Mouse (Mus musculus): ENCODE data around the gene Aspscr1. TPM values are rescaled to one million over a fixed set of nuclear protein-coding genes. Genes with fewer than 3 reads are reported as not detected.

The Aspscr1 gene
- polyA plus RNA-seq (2012; fragmentation: generic; extraction: Trizol), result 65.9 TPM

DNA sequence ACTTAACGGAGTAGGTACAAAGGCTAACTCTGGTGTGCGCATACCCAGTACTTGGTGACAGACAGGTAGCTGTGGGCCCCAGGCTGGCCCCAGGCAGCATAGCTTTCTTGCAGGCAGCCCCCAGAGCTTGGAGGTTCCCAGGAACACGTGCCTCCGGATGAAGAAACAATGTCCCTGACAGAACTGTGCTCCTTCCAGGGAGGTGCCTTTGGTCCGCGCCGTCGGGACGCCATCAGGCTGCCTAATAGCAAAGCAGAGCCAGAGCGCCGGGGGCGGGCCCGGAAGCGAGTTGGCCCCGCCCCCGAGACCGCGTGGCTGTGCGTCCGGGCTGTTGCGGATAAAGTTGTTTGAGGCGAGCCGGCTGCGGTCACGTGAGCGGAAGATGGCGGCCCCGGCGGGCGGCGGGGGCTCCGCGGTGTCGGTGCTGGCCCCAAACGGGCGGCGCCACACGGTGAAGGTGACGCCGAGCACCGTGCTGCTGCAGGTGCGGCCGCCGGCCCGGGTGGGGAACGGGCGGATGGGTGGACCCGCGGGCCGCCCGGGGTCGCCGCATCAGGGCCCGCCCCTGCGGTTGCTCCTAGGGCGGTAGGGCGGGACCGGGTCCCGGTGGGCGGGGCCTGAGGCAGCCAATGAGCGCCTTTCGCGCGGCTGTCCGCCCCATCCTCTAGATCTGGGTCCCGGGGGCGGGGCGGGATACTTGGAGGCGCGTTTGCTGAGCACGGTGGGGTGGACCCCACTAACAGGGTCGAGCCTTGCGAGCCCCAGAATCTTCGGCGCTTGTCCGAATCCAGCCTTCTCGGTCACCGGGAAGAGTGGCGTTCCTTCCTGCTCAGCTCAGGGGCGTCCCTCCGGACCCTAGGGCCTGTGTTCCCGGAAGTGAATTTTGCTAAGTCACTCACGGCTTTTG is at the start of gene Aspscr1:
TSS of gene Aspscr1 (plus strand) at position 287 of the 907 bp plus-strand sequence.
- TF ChIP-seq USF1 (IDR thresholded peaks at IDR 0.05; ENCODE audit: low read depth) (peak; percentile 86), MYOG (IDR thresholded peaks at IDR 0.05; ENCODE audit: control insufficient read depth in 1 of 3, insufficient read depth in 1 of 3, insufficient read length in 2 of 3, low read depth in 2 of 3) (peak in 1 of 3 experiments; percentile 19), E2F4 (IDR thresholded peaks at IDR 0.05; ENCODE audit: insufficient read depth) (no peak), POLR2A (IDR thresholded peaks at IDR 0.05; ENCODE audit: insufficient read length, low read depth) (peak; percentile 62), POLR2AphosphoS2 (IDR thresholded peaks at IDR 0.05; ENCODE audit: insufficient read length, low read depth) (peak; percentile 11)
- Histone ChIP-seq H3K36me3 (ENCODE audit: control insufficient read depth, insufficient read depth) (no peaks in the 10 kb centered on the region), H3ac (ENCODE audit: control insufficient read depth, insufficient read length) (peak within 1 kb of the TSS; percentile 72), H3K4me3 (peak within 1 kb of the TSS; percentile 44), H3K27me3 (ENCODE audit: control insufficient read depth, insufficient read depth, insufficient read length) (no peaks in the 10 kb centered on the region), H3K79me2 (ENCODE audit: control insufficient read depth, insufficient read depth) (no peaks in the 10 kb centered on the region), H3K4me2 (ENCODE audit: low read depth) (peak within 1 kb of the TSS; percentile 96)

GRCm38 (mm10) chr11:120623961-120624679 is 48.7 kb upstream of the Aspscr1 start:
- peak overlapping the region; percentile 71 for H3K4me2 ChIP-seq (ENCODE audit: low read depth)
- H3K27me3 ChIP-seq (ENCODE audit: control insufficient read depth, insufficient read depth, insufficient read length), result no peaks in the 10 kb centered on the region
- H3K4me3 ChIP-seq, result peak overlapping the region; percentile 41
- peaks cover 28% of the 10 kb centered on the region for H3K36me3 ChIP-seq (ENCODE audit: control insufficient read depth, insufficient read depth)
- peaks cover 41% of the 10 kb centered on the region for H3K79me2 ChIP-seq (ENCODE audit: control insufficient read depth, insufficient read depth)
- H3ac ChIP-seq (ENCODE audit: control insufficient read depth, insufficient read length), result peak overlapping the region; percentile 29
- TF ChIP-seq REST (IDR thresholded peaks at IDR 0.05; ENCODE audit: insufficient read depth, insufficient read length) (peak; percentile 41), TCF12 (IDR thresholded peaks at IDR 0.05; ENCODE audit: insufficient read depth, poor library complexity, severe bottlenecking) (no peak)

DNA sequence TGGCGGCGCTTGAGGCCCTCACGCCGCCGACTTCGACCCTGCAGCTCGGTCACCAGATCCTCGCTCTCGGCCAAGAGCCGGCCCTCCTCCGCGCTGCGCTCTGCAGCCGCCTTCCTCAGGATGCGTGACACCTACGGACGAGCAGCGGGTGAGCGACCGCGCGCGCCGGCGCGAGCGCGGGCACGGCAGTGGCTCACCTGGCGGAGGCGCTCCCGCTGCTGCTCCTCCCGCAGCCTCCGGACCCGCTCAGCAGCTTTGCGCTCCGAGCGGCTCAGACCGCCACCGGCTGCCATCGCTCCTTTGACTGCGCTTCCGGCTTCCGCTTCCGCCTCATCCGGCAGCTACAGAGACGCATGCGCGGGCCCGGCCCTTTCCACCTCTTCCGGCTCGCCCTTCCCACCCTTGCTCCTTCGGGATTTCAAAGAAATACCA is 48.1 kb upstream of the Aspscr1 start:
- Histone ChIP-seq H3K79me2 (ENCODE audit: control insufficient read depth, insufficient read depth) (peaks cover 46% of the 10 kb centered on the region), H3K27me3 (ENCODE audit: control insufficient read depth, insufficient read depth, insufficient read length) (no peaks in the 10 kb centered on the region), H3K36me3 (ENCODE audit: control insufficient read depth, insufficient read depth) (peaks cover 27% of the 10 kb centered on the region), H3K4me3 (peak overlapping the region; percentile 41), H3K4me2 (ENCODE audit: low read depth) (peak overlapping the region; percentile 95), H3ac (ENCODE audit: control insufficient read depth, insufficient read length) (peak overlapping the region; percentile 29)
- peak; percentile 95 for TF ChIP-seq POLR2AphosphoS2 (IDR thresholded peaks at IDR 0.05; ENCODE audit: insufficient read length, low read depth)
- peak; percentile 69 for TF ChIP-seq POLR2A (IDR thresholded peaks at IDR 0.05; ENCODE audit: insufficient read length, low read depth)
- no peak for TF ChIP-seq MYOD1 (IDR thresholded peaks at IDR 0.05; ENCODE audit: control insufficient read depth in 1 of 3, insufficient read length in 2 of 3, low read depth in 2 of 3)

- no peaks in the 10 kb centered on the region for H3K27me3 ChIP-seq (ENCODE audit: control insufficient read depth, insufficient read depth, insufficient read length)
- peaks cover 21% of the 10 kb centered on the region for H3K36me3 ChIP-seq (ENCODE audit: control insufficient read depth, insufficient read depth)
- H3K4me3 ChIP-seq, result peak within 1 kb of the TSS; percentile 41
- TF ChIP-seq CEBPB (IDR thresholded peaks at IDR 0.05; ENCODE audit: insufficient read depth, poor library complexity, severe bottlenecking) (no peak), POLR2AphosphoS2 (IDR thresholded peaks at IDR 0.05; ENCODE audit: insufficient read length, low read depth) (peak; percentile 83)
- peak within 1 kb of the TSS; percentile 29 for H3ac ChIP-seq (ENCODE audit: control insufficient read depth, insufficient read length)
- peak within 1 kb of the TSS; percentile 95 for H3K4me2 ChIP-seq (ENCODE audit: low read depth)
- H3K79me2 ChIP-seq (ENCODE audit: control insufficient read depth, insufficient read depth), result peaks cover 52% of the 10 kb centered on the region
Observed at GRCm38 (mm10) chr11:120625152-120625775, 47.5 kb upstream of the Aspscr1 start, which contains the start of gene Sirt7. Gene Sirt7, minus strand, starts transcription at chr11:120625240.

DNA sequence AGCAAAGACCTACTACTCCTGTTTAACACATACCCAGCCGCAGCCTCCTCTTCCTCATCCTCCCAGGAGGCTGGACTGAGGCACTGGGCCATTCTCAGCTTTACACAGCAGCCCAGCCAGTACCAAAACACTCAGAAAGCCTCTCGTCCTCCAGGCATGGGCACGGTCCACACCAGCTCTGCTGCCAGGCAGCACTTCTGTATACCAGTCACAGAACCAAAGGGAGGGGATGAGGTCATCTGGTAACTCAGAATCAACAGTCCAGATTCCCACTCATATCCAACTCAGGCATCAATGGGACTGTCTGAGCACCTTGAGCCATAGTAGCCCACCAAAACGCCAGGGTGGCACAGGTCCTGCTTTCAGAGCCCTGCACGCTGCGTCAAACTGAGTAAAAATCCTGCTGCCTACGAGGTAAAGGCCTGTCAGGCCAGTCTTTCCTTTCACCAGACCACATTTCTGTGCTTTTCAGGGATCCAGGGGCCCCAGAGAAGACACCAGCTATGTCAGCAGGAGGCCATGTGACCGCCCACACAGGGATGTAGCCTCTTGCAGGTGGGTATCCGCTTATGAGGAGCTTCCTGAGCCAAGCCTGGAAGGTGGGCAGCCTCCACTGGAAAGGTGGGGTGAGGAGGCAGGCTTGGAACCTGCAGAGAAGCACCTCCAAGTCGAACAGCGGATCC is 45.8 kb upstream of the Aspscr1 start:
- Histone ChIP-seq H3K4me2 (ENCODE audit: low read depth) (no peak overlapping the region), H3K27me3 (ENCODE audit: control insufficient read depth, insufficient read depth, insufficient read length) (no peaks in the 10 kb centered on the region), H3K36me3 (ENCODE audit: control insufficient read depth, insufficient read depth) (peaks cover 17% of the 10 kb centered on the region), H3K79me2 (ENCODE audit: control insufficient read depth, insufficient read depth) (peaks cover 69% of the 10 kb centered on the region), H3K4me3 (no peak overlapping the region), H3ac (ENCODE audit: control insufficient read depth, insufficient read length) (no peak overlapping the region)
- TF ChIP-seq MAX (IDR thresholded peaks at IDR 0.05; ENCODE audit: low read depth) (no peak), CEBPB (IDR thresholded peaks at IDR 0.05; ENCODE audit: insufficient read depth, poor library complexity, severe bottlenecking) (no peak), SRF (IDR thresholded peaks at IDR 0.05; ENCODE audit: control insufficient read depth, insufficient read length, low read depth) (no peak), MYOG (IDR thresholded peaks at IDR 0.05; ENCODE audit: control insufficient read depth in 1 of 3, insufficient read depth in 1 of 3, insufficient read length in 2 of 3, low read depth in 2 of 3) (no peak), POLR2A (IDR thresholded peaks at IDR 0.05; ENCODE audit: insufficient read length, low read depth) (no peak), TCF12 (IDR thresholded peaks at IDR 0.05; ENCODE audit: insufficient read depth, poor library complexity, severe bottlenecking) (no peak), USF1 (IDR thresholded peaks at IDR 0.05; ENCODE audit: low read depth) (no peak), POLR2AphosphoS2 (IDR thresholded peaks at IDR 0.05; ENCODE audit: insufficient read length, low read depth) (no peak)

Data from myocyte (in vitro differentiated cells).